In the genomic region with DNA sequence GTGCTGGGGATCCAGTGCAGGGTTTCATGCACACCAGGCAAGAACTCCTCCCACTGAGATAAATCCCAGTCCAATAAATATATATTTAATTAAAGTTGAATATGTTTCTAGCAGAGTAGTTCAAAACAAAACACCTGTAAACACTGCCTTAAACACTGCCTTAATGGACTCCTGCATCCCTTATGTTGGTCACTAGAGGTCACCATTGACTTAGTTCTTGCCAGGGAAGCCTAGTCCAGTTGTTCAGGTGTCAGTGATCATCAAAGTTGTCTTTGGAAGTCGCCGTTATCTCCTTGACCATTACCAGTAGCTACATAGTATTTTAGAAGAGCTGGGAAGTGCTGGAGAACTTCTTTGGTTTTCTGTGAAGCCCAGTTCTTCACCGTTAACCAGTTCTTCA, we compare ENCODE assay signal across 8 mouse cellular contexts. TPM values are rescaled to one million over a fixed set of nuclear protein-coding genes. Genes with fewer than 3 reads are reported as not detected.
DNase-seq lines count a peak whose midpoint lies in the region; TF ChIP-seq lines count a peak whose summit lies in the region.

No protein-coding gene starts in this region.

- no peak overlapping the region for H3K9ac ChIP-seq in CH12.LX (ENCODE audit: insufficient read depth, low read depth)

- peaks cover 4% of the 10 kb centered on the region for H3K9me3 ChIP-seq in CH12.LX (replicated peaks; ENCODE audit: low read length)

- peak; percentile 93 for TF ChIP-seq CTCF in gastrocnemius, adult 2 months (IDR thresholded peaks at IDR 0.05)
- peak; percentile 43 to 88; a peak in 3 of 4 replicates for TF ChIP-seq CTCF in CH12.LX (conservative IDR thresholded peaks at IDR 0.05 in 1 of 2, IDR thresholded peaks at IDR 0.05 in 1 of 2; ENCODE audit: low read depth in 2 of 2, low read length in 2 of 2)

- H3K79me2 ChIP-seq in CH12.LX (replicated peaks; ENCODE audit: control insufficient read depth, extremely low read depth, insufficient read depth, poor library complexity, severe bottlenecking): no peaks in the 10 kb centered on the region

- dilution Hi-C loops in CH12.LX (cut with MboI; ENCODE audit: extremely low pct_ligation_motif_present, extremely low pct_unique_long_range_greater_than_20kb, low sequenced_read_pairs): no loop called here

- H3K4me3 ChIP-seq in gastrocnemius, adult 2 months: no peak overlapping the region
- no peak overlapping the region for H3K4me3 ChIP-seq in CH12.LX (replicated peaks in 1 of 3; ENCODE audit: low read depth in 2 of 3, low read length in 2 of 3, poor library complexity in 1 of 3)

- no peak for DNase-seq in gastrocnemius, adult 2 months
- no peak for DNase-seq in gastrocnemius, postnatal 36 days
- DNase-seq in CH12.LX (ENCODE audit: extremely low read depth) (no peak), liver (peak; percentile 29)
- peak; percentile 66 for DNase-seq in embryo, embryonic 11 days
- DNase-seq in retina, embryonic 14.5 days (ENCODE audit: low spot score): peak; percentile 80
- no peak for DNase-seq in urinary bladder, postnatal 14 days (ENCODE audit: low spot score)
- DNase-seq in layer of hippocampus, postnatal 25 days (ENCODE audit: extremely low spot score in 1 of 2, low spot score in 1 of 2): no peak

- TF ChIP-seq RAD21 in CH12.LX (IDR thresholded peaks at IDR 0.05; ENCODE audit: low read depth, low read length): peak; percentile 95

- no peak overlapping the region for H3K27ac ChIP-seq in gastrocnemius, adult 2 months
- no peak overlapping the region for H3K27ac ChIP-seq in CH12.LX (ENCODE audit: insufficient read depth, low read depth)

- H3K4me2 ChIP-seq in CH12.LX (ENCODE audit: insufficient read depth, low read depth, poor library complexity, severe bottlenecking): no peak overlapping the region

- TF ChIP-seq EP300 in CH12.LX (IDR thresholded peaks at IDR 0.05; ENCODE audit: low read length): no peak

- no peaks in the 10 kb centered on the region for H3K27me3 ChIP-seq in CH12.LX (replicated peaks)

- intact Hi-C loops in gastrocnemius, adult 2 months (cut with DNase I): loop anchor here (1.0 to 2.0 kb wide), 2 partner anchors 34 to 198 kb away; no protein-coding TSS in a partner anchor
- intact Hi-C loops in gastrocnemius, postnatal 36 days (cut with DNase I): loop anchor here (1.0 to 2.0 kb wide), 2 partner anchors 34 to 198 kb away; no protein-coding TSS in a partner anchor

- no peaks in the 10 kb centered on the region for H3K4me1 ChIP-seq in CH12.LX (ENCODE audit: control insufficient read depth in 1 of 2, insufficient read depth in 2 of 2)

- H3K36me3 ChIP-seq in CH12.LX (replicated peaks in 1 of 2; ENCODE audit: control insufficient read depth in 1 of 2, insufficient read depth in 1 of 2, low read length in 1 of 2): no peaks in the 10 kb centered on the region

- in situ Hi-C loops in CH12.LX (cut with MboI; ENCODE audit: low pct_ligation_motif_present, low pct_unique_long_range_greater_than_20kb, low sequenced_read_pairs): no loop called here

- TF ChIP-seq POLR2A in CH12.LX (IDR thresholded peaks at IDR 0.05; ENCODE audit: low read depth, low read length): no peak

TF ChIP-seq in CH12.LX, 34 proteins besides CTCF, POLR2A, EP300 and RAD21:
- TF ChIP-seq MAX (IDR thresholded peaks at IDR 0.05; ENCODE audit: low read length) (no peak), ZC3H11A (IDR thresholded peaks at IDR 0.05; ENCODE audit: low read depth, low read length) (peak; percentile 13; the same call in 1 of the 2 replicates), SMC3 (IDR thresholded peaks at IDR 0.05; ENCODE audit: low read depth, low read length) (peak; percentile 81)

RNA-seq across cellular contexts. Expression of a gene that starts 1.1 kb away (rescaled TPM):
- under 1 TPM; 0.28 to 0.46 TPM for total RNA-seq in gastrocnemius, adult 2 months (2021)
- under 1 TPM in 1 of 2 experiments, not detected in 1; 0.15 TPM for total RNA-seq in gastrocnemius, postnatal 36 days (2021)
- 0.13 TPM in 1 of 2 replicates, not detected in the other for total RNA-seq in CH12.LX (2012; rRNA removed)
- total RNA-seq in CH12.LX (2014; rRNA removed): not detected in 2 replicates
- not detected in 2 replicates for polyA plus RNA-seq in CH12.LX (2012; ENCODE audit: insufficient read length, low read depth)
- total RNA-seq in layer of hippocampus, postnatal 25 days (2021): under 1 TPM; 0.85 to 0.96 TPM

RNA-seq across cellular contexts. Expression of a gene that starts 1.1 kb away (rescaled TPM):
- 1 to 10 TPM; 4.0 to 4.7 TPM for total RNA-seq in gastrocnemius, adult 2 months (2021)
- 1 to 10 TPM; 4.5 to 4.6 TPM for total RNA-seq in gastrocnemius, postnatal 36 days (2021)
- total RNA-seq in CH12.LX (2012; rRNA removed) (0.04 TPM in 1 of 2 replicates, not detected in the other), CH12.LX (2014; rRNA removed) (not detected in 2 replicates)
- not detected in 2 replicates for polyA plus RNA-seq in CH12.LX (2012; ENCODE audit: insufficient read length, low read depth)
- 1 to 10 TPM; 9.3 TPM for total RNA-seq in layer of hippocampus, postnatal 25 days (2021)

RNA-seq across cellular contexts. Expression of a gene that starts 19.9 kb away (rescaled TPM):
- 1,000 to 10,000 TPM; 2,168 to 2,432 TPM for total RNA-seq in gastrocnemius, adult 2 months (2021)
- total RNA-seq in gastrocnemius, postnatal 36 days (2021): 1,000 to 10,000 TPM; 1,946 to 2,068 TPM
- total RNA-seq in CH12.LX (2012; rRNA removed): 284 and 317 TPM in 2 replicates
- 279 and 303 TPM in 2 replicates for total RNA-seq in CH12.LX (2014; rRNA removed)
- polyA plus RNA-seq in CH12.LX (2012; ENCODE audit: insufficient read length, low read depth): 2,849 and 3,031 TPM in 2 replicates
- 1,000 to 10,000 TPM; 2,794 to 3,082 TPM for total RNA-seq in layer of hippocampus, postnatal 25 days (2021)

RNA-seq across cellular contexts. Expression of a gene that starts 41.0 kb away (rescaled TPM):
- total RNA-seq in gastrocnemius, adult 2 months (2021): 1 to 10 TPM; 2.2 to 2.3 TPM
- 1 to 10 TPM; 2.4 to 2.9 TPM for total RNA-seq in gastrocnemius, postnatal 36 days (2021)
- total RNA-seq in CH12.LX (2012; rRNA removed) (0.50 and 1.1 TPM in 2 replicates), CH12.LX (2014; rRNA removed) (not detected in 2 replicates)
- polyA plus RNA-seq in CH12.LX (2012; ENCODE audit: insufficient read length, low read depth): 0.26 and 0.29 TPM in 2 replicates
- total RNA-seq in layer of hippocampus, postnatal 25 days (2021): 10 to 100 TPM; 26.3 to 27.9 TPM

Comparison
In these comparisons a context has a peak if more than half of its experiments do, and no peak if none do; other contexts are left out.
1. DNase-seq: peak in embryo, embryonic 11 days (single experiment), liver (single experiment) and retina, embryonic 14.5 days (single experiment); none in gastrocnemius, adult 2 months (single experiment), gastrocnemius, postnatal 36 days (0 of 2), CH12.LX (single experiment), urinary bladder, postnatal 14 days (single experiment) and layer of hippocampus, postnatal 25 days (0 of 2).
2. RNA of a gene that starts 1.1 kb away (total RNA-seq): 9.3 TPM in layer of hippocampus, postnatal 25 days, 4.0 to 4.7 TPM in gastrocnemius, adult 2 months and 4.5 to 4.6 TPM in gastrocnemius, postnatal 36 days; 0.04 TPM in CH12.LX; every median in the first group is over 4 times any median in the second.
3. RNA of a gene that starts 19.9 kb away (total RNA-seq): 2,794 to 3,082 TPM in layer of hippocampus, postnatal 25 days, 2,168 to 2,432 TPM in gastrocnemius, adult 2 months and 1,946 to 2,068 TPM in gastrocnemius, postnatal 36 days; 279 to 317 TPM in CH12.LX; every median in the first group is over 4 times any median in the second.